Mouse (Mus musculus) spleen, postnatal 14 days (tissue): ENCODE results near the gene Clec10a.

Experiments
- DNase-seq, 2 experiments: peaks; one replicate each; pipeline ENCODE4 v3.0.0; 2021 to 2022; ENCODE audit warnings: low spot score in 2 of 2

Gene Clec10a

DNA sequence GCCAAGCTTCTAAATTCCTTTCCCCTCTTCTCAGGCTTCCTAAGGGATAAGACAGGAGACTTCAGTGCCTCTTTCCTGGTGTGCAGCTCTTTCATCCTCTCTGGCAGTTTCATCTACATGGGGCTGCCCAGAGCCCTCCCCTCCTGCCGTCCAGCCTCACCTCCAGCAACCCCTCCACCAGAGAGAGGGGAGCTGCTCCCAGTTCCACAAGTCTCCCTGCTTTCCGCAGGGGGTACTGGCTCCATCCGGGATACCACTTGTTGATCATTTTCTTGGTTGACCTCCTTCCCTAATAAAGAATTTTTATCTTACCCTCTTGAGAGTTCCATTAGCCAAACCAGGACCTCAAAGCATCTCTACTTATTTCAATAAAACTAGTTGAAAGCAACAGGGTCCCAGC lies 60.1 kb downstream of the Clec10a start:
- no peak for DNase-seq

DNA sequence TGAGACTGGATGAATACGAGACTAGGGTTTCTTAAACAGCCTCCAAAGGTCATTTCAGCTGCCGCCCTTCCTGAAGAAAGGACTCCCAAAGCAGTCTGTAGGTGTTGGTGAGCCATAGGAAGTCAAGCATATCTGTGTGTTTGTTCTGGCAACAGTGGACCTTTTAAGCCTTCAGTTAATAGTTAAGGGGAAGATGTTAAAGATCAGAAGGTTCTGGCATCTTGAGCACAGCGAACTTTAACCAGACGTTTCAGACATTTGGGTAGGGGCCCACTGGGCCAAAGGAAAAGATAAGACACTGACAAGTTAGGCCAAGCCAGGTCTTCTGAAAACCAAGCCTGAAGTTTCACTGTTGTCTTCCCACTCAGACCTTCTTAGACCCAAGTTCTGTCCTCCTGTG lies 62.0 kb downstream of the Clec10a start:
- DNase-seq, result no peak

DNA sequence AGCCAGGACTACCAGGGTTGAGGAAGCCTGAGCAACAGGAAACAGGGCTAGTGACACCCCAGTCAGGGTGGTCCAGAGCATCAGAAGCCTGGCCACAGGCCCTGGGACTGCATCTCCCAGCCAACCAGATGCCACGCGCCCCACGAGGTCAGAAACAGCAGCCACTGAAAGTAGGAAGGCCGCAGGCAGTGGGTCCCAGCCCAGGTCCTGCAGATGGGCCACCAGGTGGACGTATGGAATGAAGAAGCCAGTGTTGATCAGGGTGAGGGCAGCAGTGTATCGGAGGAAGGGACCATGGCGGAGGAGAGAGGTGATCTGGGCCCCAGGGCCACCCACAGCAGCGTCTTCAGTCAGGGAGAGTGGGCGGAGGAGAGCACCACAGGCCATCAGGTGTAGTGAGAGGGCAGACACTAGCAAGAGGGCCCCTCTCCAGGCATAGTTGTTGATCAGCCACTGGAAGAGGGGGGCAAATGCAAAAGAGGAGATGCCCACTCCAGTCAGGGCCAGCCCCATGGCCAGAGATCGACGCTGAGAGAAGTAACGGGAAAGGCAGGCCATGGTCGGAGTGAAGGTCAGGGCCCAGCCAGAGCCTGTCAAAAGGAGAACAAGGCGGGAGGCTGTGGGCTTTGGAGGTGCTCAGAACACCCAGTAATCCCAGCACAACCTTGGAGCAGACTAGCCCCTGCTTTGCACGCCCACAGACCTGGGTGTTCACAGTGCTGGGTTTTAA lies 62.9 kb downstream of the Clec10a start:
- no peak for DNase-seq

DNA sequence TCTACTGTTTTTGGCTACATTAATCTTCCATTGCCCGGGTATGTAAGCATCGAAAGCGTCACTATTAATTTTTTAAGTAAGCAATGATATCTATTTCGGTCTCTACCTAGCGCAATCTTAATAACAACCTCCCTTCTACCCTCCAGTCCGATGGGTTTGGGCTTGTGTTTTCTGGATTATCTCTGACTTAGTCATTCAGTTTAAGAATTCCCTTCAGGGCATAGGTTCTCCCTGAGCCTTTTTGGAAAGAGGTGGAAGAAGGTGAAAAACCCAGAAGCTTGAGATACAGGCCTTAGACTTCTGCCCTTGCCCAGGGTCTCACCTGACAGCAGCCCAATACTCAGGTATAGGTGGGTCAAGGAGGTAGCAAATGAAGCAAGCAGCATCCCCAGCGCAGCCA lies 63.9 kb downstream of the Clec10a start:
- no peak for DNase-seq

DNA sequence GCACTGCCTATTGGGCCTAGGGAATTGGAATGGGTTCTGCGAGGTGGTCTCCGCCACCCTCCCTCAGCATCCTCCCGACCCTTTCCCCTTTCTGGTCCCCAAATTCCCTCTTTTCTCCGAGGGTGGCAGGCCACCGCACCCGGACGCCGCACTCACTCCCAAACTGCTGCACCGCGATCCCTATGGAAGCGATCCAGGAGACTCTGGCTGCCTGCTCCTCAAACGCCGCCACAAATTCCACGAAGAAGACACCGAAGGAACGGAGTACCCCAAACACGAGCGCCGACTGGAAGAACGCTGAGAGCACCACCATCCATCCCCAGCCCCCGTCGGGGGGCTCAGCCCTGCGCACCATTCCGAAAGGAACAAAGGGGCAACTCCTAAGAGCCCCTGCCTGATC lies 64.3 kb downstream of the Clec10a start:
- no peak for DNase-seq
